Mouse (Mus musculus) liver, adult 2 months (tissue): Measurements from ENCODE around the gene Tor2a.

Experiments
- CTCF ChIP-seq: fragments of 200-500 bp; IDR thresholded peaks from 2 replicates; pipeline ENCODE4 v1.5.1; 2011; ENCODE audit warnings: low read depth, low read length, control low read depth
- POLR2A ChIP-seq: fragments of 200-500 bp; IDR thresholded peaks from 2 replicates; pipeline ENCODE4 v1.6.1; 2011; ENCODE audit warnings: low read length, control low read depth; ENCODE audit not compliant: insufficient read depth; ENCODE audit errors: extremely low read depth

DNA sequence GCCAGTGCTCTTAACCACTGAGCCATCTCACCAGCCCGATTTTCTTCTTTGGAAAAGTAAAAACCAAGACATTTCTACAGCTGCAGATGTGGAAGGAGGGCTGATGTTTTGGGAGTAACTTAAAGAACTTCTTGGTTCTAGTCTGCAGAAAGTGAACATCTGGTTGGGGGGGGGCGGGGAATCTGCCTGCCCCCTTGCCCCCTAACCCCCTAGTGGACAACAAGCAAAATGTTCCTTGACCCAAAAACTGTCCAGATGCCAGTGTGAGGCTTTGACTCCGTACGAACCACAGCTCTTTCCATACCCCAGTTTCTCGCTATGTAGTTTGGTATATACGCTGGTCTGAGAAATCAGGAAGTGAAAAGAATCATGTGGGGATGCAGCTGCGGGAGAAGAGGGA, 6.8 kb upstream of the Tor2a start:
- no peak for TF ChIP-seq CTCF
- no peak for TF ChIP-seq POLR2A
